Mouse (Mus musculus) olfactory bulb, adult 2 months (tissue): ENCODE data around the gene Stbd1.

Source experiments
- CTCF ChIP-seq: fragments of 200-500 bp; IDR thresholded peaks from 2 replicates; pipeline ENCODE4 v1.5.1; 2012; ENCODE audit warnings: low read depth, mild to moderate bottlenecking, low read length, moderate library complexity; ENCODE audit not compliant: insufficient read depth
- POLR2A ChIP-seq: fragments of 200-500 bp; IDR thresholded peaks from 2 replicates; pipeline ENCODE4 v1.6.1; 2012; ENCODE audit warnings: mild to moderate bottlenecking, low read depth, low read length, moderate library complexity; ENCODE audit not compliant: insufficient read depth

DNA sequence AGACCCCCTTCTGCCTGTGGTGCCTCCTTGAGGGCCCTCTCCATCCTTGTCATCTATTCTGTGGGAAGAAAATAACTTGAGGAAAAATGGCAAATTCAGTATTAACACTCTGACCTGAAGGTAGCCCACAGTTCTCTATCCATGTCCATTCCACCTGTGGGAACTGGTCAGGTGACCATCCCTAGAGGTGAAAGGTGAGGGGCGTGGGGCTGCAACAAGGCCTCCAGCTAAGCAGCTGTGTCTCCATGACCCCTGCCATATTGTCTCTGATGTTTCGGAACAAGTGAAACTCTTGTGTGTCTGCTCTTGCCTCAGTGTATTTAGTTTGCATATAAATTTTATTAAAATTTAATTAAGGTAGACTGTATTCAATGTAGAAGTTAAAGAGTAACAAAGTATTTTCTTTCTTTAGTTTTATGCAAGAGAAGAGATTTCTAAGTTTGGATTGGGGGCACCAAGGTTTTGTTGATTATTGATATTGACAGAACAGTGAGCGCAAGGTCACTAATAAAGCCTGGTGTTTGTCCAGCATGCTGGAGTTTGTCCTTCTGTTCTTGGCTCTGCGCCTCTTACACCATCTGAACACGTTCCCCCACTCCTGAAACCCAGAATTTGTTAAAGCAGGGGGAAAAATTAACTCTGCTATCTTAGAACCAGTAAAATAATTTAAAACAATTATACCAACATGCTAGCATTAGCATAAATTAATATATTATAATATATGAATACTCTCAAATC, 4.8 kb downstream of the Stbd1 start:
- TF ChIP-seq CTCF, result no peak
- no peak for TF ChIP-seq POLR2A
